28 mouse cellular contexts compared by ENCODE assay signal in genomic region chr3:35400213-35400612, GRCm38 (mm10).
A peak's percentile ranks its signal among the peaks of the same experiment; 100 is the strongest.
DNase-seq lines count a peak whose midpoint lies in the region; ATAC-seq lines count a peak whose summit lies in the region.
"Had no signal": no experiment of that assay in that cellular context is flagged by ENCODE, and none has a peak within 500 bp of the region (broad histone marks: within the 10 kb centered on the region; RNA-seq: fewer than 3 reads in every experiment).

No protein-coding gene starts in this region.

- no peak for ATAC-seq in hindbrain, embryonic 14.5 days (ENCODE audit: low FRiP score)
- ATAC-seq: inflammation-experienced regulatory T-cells, adult 6 months; liver, postnatal 0 days; lung, postnatal 0 days; midbrain, embryonic 16.5 days had no signal

- intact Hi-C loops in left cerebral cortex, postnatal 14 days (cut with DNase I) = no loop called here

- 59% methylated on average over 6 of the region's 6 CpGs for WGBS in hindbrain, embryonic 10.5 days
- 37% methylated on average over 6 of the region's 6 CpGs for whole genome bisulfite sequencing in hindbrain, embryonic 14.5 days

- no peaks in the 10 kb centered on the region for H3K27me3 ChIP-seq in hindbrain, embryonic 10.5 days (ENCODE audit: insufficient read depth, poor library complexity, severe bottlenecking)
- no peaks in the 10 kb centered on the region for H3K27me3 ChIP-seq in hindbrain, embryonic 14.5 days (ENCODE audit: control insufficient read depth, insufficient read depth, low read length)
- H3K27me3 ChIP-seq: CH12.LX; forebrain, embryonic 12.5 days; hindbrain, embryonic 13.5 days; limb, embryonic 12.5 days had no signal

- H3K4me1 ChIP-seq in hindbrain, embryonic 10.5 days (replicated peaks) = peaks cover 30% of the 10 kb centered on the region
- no peaks in the 10 kb centered on the region; the same call in 1 of the 2 replicates for H3K4me1 ChIP-seq in hindbrain, embryonic 14.5 days (replicated peaks; ENCODE audit: control insufficient read depth, insufficient read depth, low read length)

- H3K9ac ChIP-seq in hindbrain, embryonic 14.5 days = no peak overlapping the region
- H3K9ac ChIP-seq: forebrain, embryonic 12.5 days; hindbrain, embryonic 13.5 days; limb, embryonic 12.5 days; liver, postnatal 0 days had no signal

- no peak overlapping the region for H3K4me3 ChIP-seq in hindbrain, embryonic 10.5 days
- no peak overlapping the region for H3K4me3 ChIP-seq in hindbrain, embryonic 14.5 days (replicated peaks; ENCODE audit: low read length)
- H3K4me3 ChIP-seq: forebrain, embryonic 12.5 days; gastrocnemius, adult 2 months; hindbrain, embryonic 13.5 days; layer of hippocampus, adult 2 months; limb, embryonic 12.5 days; midbrain, embryonic 10.5 days; myocyte had no signal

- H3K36me3 ChIP-seq in hindbrain, embryonic 10.5 days = no peaks in the 10 kb centered on the region
- H3K36me3 ChIP-seq in hindbrain, embryonic 14.5 days (replicated peaks; ENCODE audit: control insufficient read depth, insufficient read depth) = no peaks in the 10 kb centered on the region
- H3K36me3 ChIP-seq: forebrain, embryonic 12.5 days; hindbrain, embryonic 13.5 days; limb, embryonic 12.5 days; midbrain, embryonic 10.5 days had no signal

- no peak overlapping the region for H3K4me2 ChIP-seq in hindbrain, embryonic 14.5 days (replicated peaks)
- H3K4me2 ChIP-seq: forebrain, embryonic 12.5 days; heart, embryonic 11.5 days; hindbrain, embryonic 13.5 days; limb, embryonic 12.5 days; liver, embryonic 11.5 days had no signal

- no peaks in the 10 kb centered on the region for H3K9me3 ChIP-seq in hindbrain, embryonic 10.5 days
- no peaks in the 10 kb centered on the region for H3K9me3 ChIP-seq in hindbrain, embryonic 14.5 days (ENCODE audit: control insufficient read depth, low read length)
- H3K9me3 ChIP-seq: forebrain, embryonic 12.5 days; hindbrain, embryonic 13.5 days; limb, embryonic 12.5 days; midbrain, embryonic 10.5 days had no signal

- H3K27ac ChIP-seq in hindbrain, embryonic 10.5 days = 0 out of 2 replicates have a peak overlapping the region, but pooled peaks have one; percentile 17
- no peak overlapping the region for H3K27ac ChIP-seq in hindbrain, embryonic 14.5 days
- H3K27ac ChIP-seq: forebrain, embryonic 12.5 days; gastrocnemius, adult 2 months; hindbrain, embryonic 13.5 days; layer of hippocampus, adult 2 months; limb, embryonic 12.5 days; macrophage; midbrain, embryonic 10.5 days had no signal

- DNase-seq in hindbrain, embryonic 10.5 days (ENCODE audit: low spot score) = no peak
- DNase-seq in hindbrain, embryonic 14.5 days (ENCODE audit: low spot score) = no peak
- peak; percentile 23 to 37 for DNase-seq in kidney, postnatal 4 days
- no peak for DNase-seq in kidney, adult 8-10 months
- DNase-seq in embryo, embryonic 10 days (ENCODE audit: low spot score) = peak; percentile 47
- peak; percentile 75 for DNase-seq in yolk sac, embryonic 10.5 days (ENCODE audit: low spot score)
- DNase-seq in left cerebral cortex, postnatal 14 days (ENCODE audit: low spot score in 2 of 2) = no peak
- DNase-seq: adrenal gland, postnatal 10 days; cerebellum, adult 2 months; cerebellum, postnatal 36 days; gastrocnemius, adult 2 months; heart, postnatal 10 days; kidney, adult 9 months; liver, postnatal 0 days; right cerebral cortex, postnatal 14 days had no signal

Comparison
In these comparisons a context has a peak if more than half of its experiments do, and no peak if none do; other contexts are left out.
1. DNase-seq: peak in kidney, postnatal 4 days (2 of 2), embryo, embryonic 10 days (single experiment) and yolk sac, embryonic 10.5 days (single experiment); none in hindbrain, embryonic 10.5 days (single experiment), hindbrain, embryonic 14.5 days (single experiment), kidney, adult 8-10 months (0 of 2) and left cerebral cortex, postnatal 14 days (0 of 2).